Mouse (Mus musculus) embryonic stem cell, embryonic (primary cell): ENCODE measurements around the gene Eea1.
"Not testable (repeated sequence)": the region's sequence is repeated elsewhere in the genome, so short reads cannot be mapped to it uniquely, and the experiment has no call there.

Source experiments
- CTCF ChIA-PET, 4 experiments: fragments of 300-600 bp in 2 of 4; fragments of 350-600 bp in 2 of 4; sonication (Branson Sonifier 250); formaldehyde crosslinking; loops; one replicate each; lab custom pipeline; 2022; ENCODE audit warnings: inconsistent platforms in 2 of 4; lab: Charles Lee
- POLR2A ChIA-PET, 4 experiments: fragments of 300-600 bp in 2 of 4; fragments of 350-600 bp in 2 of 4; sonication (Branson Sonifier 250); formaldehyde crosslinking; loops; one replicate each; lab custom pipeline; 2022; ENCODE audit warnings: antibody characterized with exemption in 4 of 4, inconsistent platforms in 1 of 4; lab: Charles Lee

Eea1 gene

GRCm38 (mm10) chr10:95989731-95990130, 49.3 kb downstream of the Eea1 start:
- CTCF ChIA-PET, result no interaction called here
- POLR2A ChIA-PET, result interaction anchor here in 1 of 4 experiments (0.7 kb wide), 2 partner anchors 12 to 23 kb away, joined by 3 read pairs; no protein-coding TSS in a partner anchor

GRCm38 (mm10) chr10:95991176-95991575, 50.7 kb downstream of the Eea1 start:
- CTCF ChIA-PET, result no interaction called here
- POLR2A ChIA-PET, result no interaction called here

- POLR2A ChIA-PET, result no interaction called here
- CTCF ChIA-PET, result no interaction called here
These were observed 60.5 kb downstream of the Eea1 start for GRCm38 (mm10) chr10:96000904-96001303.

- ChIA-PET CTCF (no interaction called here), POLR2A (interaction anchor here in 1 of 4 experiments (0.6 to 1.2 kb wide), 2 partner anchors 58 to 117 kb away, joined by 3 read pairs; no protein-coding TSS in a partner anchor)
These were observed 75.3 kb downstream of the Eea1 start for GRCm38 (mm10) chr10:96015738-96016137.

- ChIA-PET POLR2A (no interaction called here), CTCF (no interaction called here)
These were observed 77.0 kb downstream of the Eea1 start for GRCm38 (mm10) chr10:96017418-96017817.

- POLR2A ChIA-PET, result no interaction called here
- CTCF ChIA-PET, result interaction anchor here (0.5 to 1.5 kb wide), 11 partner anchors 47 to 573 kb away, joined by 3 to 10 read pairs (median 4); no protein-coding TSS in a partner anchor
These were observed 93.0 kb downstream of the Eea1 start for GRCm38 (mm10) chr10:96033356-96033984.

GRCm38 (mm10) chr10:96034106-96034505, 93.7 kb downstream of the Eea1 start:
- POLR2A ChIA-PET, result no interaction called here
- CTCF ChIA-PET, result interaction anchor here in 2 of 4 experiments (0.9 to 1.5 kb wide), 3 partner anchors 47 to 136 kb away, joined by 3 to 10 read pairs (median 4); no protein-coding TSS in a partner anchor

GRCm38 (mm10) chr10:96035951-96036350, 95.5 kb downstream of the Eea1 start:
- ChIA-PET POLR2A (interaction anchor here in 1 of 4 experiments (0.7 kb wide), 1 partner anchor 145 kb away, joined by 3 read pairs; no protein-coding TSS in a partner anchor), CTCF (no interaction called here)

- ChIA-PET CTCF (no interaction called here), POLR2A (no interaction called here)
These were observed 103.8 kb downstream of the Eea1 start for GRCm38 (mm10) chr10:96044216-96044615.

- ChIA-PET CTCF (interaction anchor here in 2 of 4 experiments (0.5 to 2.0 kb wide), 3 partner anchors 33 to 399 kb away, joined by 4 to 9 read pairs (median 8); no protein-coding TSS in a partner anchor), POLR2A (interaction anchor here in 2 of 4 experiments (0.6 to 1.0 kb wide), 2 partner anchors 14 to 31 kb away, joined by 3 to 4 read pairs; no protein-coding TSS in a partner anchor)
These were observed 107.6 kb downstream of the Eea1 start for GRCm38 (mm10) chr10:96047960-96048536.

- ChIA-PET CTCF (interaction anchor here in 2 of 4 experiments (0.5 to 2.0 kb wide), 3 partner anchors 32 to 400 kb away, joined by 4 to 9 read pairs (median 8); no protein-coding TSS in a partner anchor), POLR2A (interaction anchor here in 2 of 4 experiments (0.6 to 1.2 kb wide), 3 partner anchors 14 to 30 kb away, joined by 3 to 4 read pairs (median 3); no protein-coding TSS in a partner anchor)
These were observed 108.1 kb downstream of the Eea1 start for GRCm38 (mm10) chr10:96048550-96048949.

- POLR2A ChIA-PET, result interaction anchor here in 1 of 4 experiments (1.1 kb wide), 1 partner anchor 19 kb away, joined by 3 read pairs; no protein-coding TSS in a partner anchor
- CTCF ChIA-PET, result interaction anchor here in 2 of 4 experiments (1.6 to 2.2 kb wide), 2 partner anchors 13 kb away, joined by 4 to 5 read pairs; no protein-coding TSS in a partner anchor
These were observed 126.9 kb downstream of the Eea1 start for GRCm38 (mm10) chr10:96067347-96067746.

GRCm38 (mm10) chr10:96074386-96074785, 133.9 kb downstream of the Eea1 start:
- POLR2A ChIA-PET, result no interaction called here
- CTCF ChIA-PET, result no interaction called here

- CTCF ChIA-PET, result no interaction called here
- POLR2A ChIA-PET, result no interaction called here
These were observed 135.0 kb downstream of the Eea1 start for GRCm38 (mm10) chr10:96075403-96075802.

GRCm38 (mm10) chr10:96075880-96076279, 135.4 kb downstream of the Eea1 start:
- ChIA-PET POLR2A (interaction anchor here in 1 of 4 experiments (1.4 kb wide), 1 partner anchor 134 kb away, joined by 5 read pairs; no protein-coding TSS in a partner anchor), CTCF (no interaction called here)

- CTCF ChIA-PET, result no interaction called here
- POLR2A ChIA-PET, result interaction anchor here in 1 of 4 experiments (0.6 to 1.4 kb wide), 2 partner anchors 135 to 214 kb away, joined by 3 to 5 read pairs; no protein-coding TSS in a partner anchor
These were observed 136.0 kb downstream of the Eea1 start for GRCm38 (mm10) chr10:96076461-96076860.

GRCm38 (mm10) chr10:96077480-96078066, 137.1 kb downstream of the Eea1 start:
- POLR2A ChIA-PET, CTCF ChIA-PET: not testable (repeated sequence)

- POLR2A ChIA-PET, result interaction anchor here in 3 of 4 experiments (0.6 to 1.4 kb wide), 7 partner anchors 12 to 306 kb away, joined by 3 to 5 read pairs (median 4); no protein-coding TSS in a partner anchor
- CTCF ChIA-PET, result interaction anchor here (0.6 to 2.1 kb wide), 34 partner anchors 10 to 1054 kb away, joined by 3 to 15 read pairs (median 3); partner anchors contain the start of gene Eea1 (in 1 of the 4)
These were observed 139.4 kb downstream of the Eea1 start for GRCm38 (mm10) chr10:96079823-96080222.
